Mouse (Mus musculus): ENCODE results near the gene Ube2m. TPM values are rescaled to one million over a fixed set of nuclear protein-coding genes. Genes with fewer than 3 reads are reported as not detected.

Gene Ube2m
- total and polyA plus RNA-seq, 3 experiments, result 169 to 242 (median 201) TPM

DNA sequence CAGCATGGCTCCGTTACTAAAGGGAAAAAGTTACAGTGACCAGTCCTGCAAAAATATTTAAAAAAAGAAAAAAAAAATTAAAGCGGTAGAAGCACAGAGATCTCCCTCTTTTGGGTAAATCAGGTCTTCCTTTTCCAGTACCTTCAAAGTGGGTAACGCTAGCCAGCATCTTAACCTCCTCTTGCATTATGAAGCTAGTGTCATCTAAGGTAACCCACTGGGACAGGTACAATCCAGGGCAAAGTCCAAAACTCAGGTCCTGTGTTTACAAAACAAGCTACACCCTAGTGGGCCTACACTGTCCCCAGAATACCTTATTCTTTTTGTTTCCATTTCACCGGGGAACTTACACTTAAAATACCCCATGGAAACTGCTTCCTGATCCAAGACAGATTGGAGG lies 24.4 kb downstream of the Ube2m start:
- WGBS, result 62% methylated on average over 4 of the region's 4 CpGs

DNA sequence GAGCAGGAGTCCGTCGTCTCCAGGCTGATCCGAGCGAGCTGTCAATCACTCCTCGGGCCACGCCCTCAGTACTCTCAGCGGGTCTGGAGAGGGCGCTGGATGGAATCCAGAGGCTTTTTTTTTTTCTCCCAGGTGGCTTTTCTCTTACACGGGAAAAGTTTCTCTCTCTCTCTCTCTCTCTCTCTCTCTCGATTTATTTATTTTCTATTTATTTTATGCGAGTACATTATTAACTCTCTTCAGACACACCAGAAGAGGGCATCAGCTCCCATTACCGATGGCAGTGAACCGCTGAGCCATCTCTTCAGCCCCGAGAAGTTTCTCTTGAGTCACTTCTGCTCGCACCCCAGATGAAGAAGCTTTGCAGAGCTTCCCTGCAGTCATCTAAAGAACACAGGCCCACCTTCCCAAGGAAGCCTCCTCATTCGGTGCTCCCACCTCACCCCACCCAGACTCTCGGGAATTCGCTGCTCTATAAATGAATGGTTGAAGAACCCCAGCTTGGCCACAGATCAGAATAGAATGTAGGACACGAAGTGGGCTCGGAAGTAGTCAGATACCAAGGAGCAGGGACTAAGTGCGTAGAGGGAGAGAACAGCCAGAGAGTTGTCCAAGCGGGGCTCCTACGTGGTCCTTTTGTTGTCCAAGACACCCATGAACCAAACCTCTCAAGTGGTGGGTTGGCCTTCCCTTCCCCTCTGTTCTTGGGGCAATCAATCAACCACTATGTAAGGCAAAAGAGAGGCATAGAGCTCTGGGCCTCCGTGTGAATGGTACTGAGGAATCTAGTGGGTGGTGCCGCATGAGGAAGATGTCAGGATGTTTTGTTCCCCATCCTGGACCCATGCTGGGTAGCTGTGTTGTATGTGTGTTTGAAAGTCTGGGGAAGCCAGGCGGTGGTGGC lies 27.8 kb downstream of the Ube2m start, which contains the start of gene Zbtb45:
Gene Zbtb45, minus strand, starts transcription at position 30 of the 904 bp plus-strand sequence.
- peak within 1 kb of the TSS; percentile 74 for H3K4me3 ChIP-seq
- no peak for TF ChIP-seq EP300 (IDR thresholded peaks at IDR 0.05; ENCODE audit: insufficient read depth, low read depth, low read length)
- no peak for TF ChIP-seq POLR2A (IDR thresholded peaks at IDR 0.05; ENCODE audit: insufficient read depth, low read depth, low read length)
- no peak for TF ChIP-seq CTCF (IDR thresholded peaks at IDR 0.05)
- H3K9ac ChIP-seq (ENCODE audit: low read depth, low read length), result peak within 1 kb of the TSS; percentile 79
- 17% methylated on average over 26 of the region's 26 CpGs for WGBS
- no peaks in the 10 kb centered on the region for H3K79me2 ChIP-seq (replicated peaks; ENCODE audit: control insufficient read depth, insufficient read depth, low read length)
- H3K4me1 ChIP-seq (ENCODE audit: control insufficient read depth, insufficient read depth, low read length), result peaks cover 3% of the 10 kb centered on the region; the same call in 1 of the 2 replicates
- DNase-seq, result peak in 1 of 2 experiments; percentile 28
- H3K36me3 ChIP-seq (ENCODE audit: control insufficient read depth, insufficient read depth, low read length), result no peaks in the 10 kb centered on the region
- H3K27ac ChIP-seq, result peak within 1 kb of the TSS; percentile 93
- intact Hi-C loops (cut with DNase I), result loop anchor here (1.0 kb wide), 1 partner anchor 13 kb away; no protein-coding TSS in a partner anchor
- H3K27me3 ChIP-seq (ENCODE audit: control insufficient read depth, insufficient read depth, low read length), result no peaks in the 10 kb centered on the region

More for the DNA sequence above, 24.4 kb downstream of the Ube2m start:
- no peak overlapping the region for H3K9ac ChIP-seq (ENCODE audit: low read depth, low read length)
- H3K4me1 ChIP-seq (ENCODE audit: control insufficient read depth, insufficient read depth, low read length), result peaks cover 1% of the 10 kb centered on the region; the same call in 1 of the 2 replicates
- TF ChIP-seq POLR2A (IDR thresholded peaks at IDR 0.05; ENCODE audit: insufficient read depth, low read depth, low read length) (no peak), EP300 (IDR thresholded peaks at IDR 0.05; ENCODE audit: insufficient read depth, low read depth, low read length) (no peak), CTCF (IDR thresholded peaks at IDR 0.05) (no peak)
- DNase-seq, result no peak
- no peaks in the 10 kb centered on the region for H3K27me3 ChIP-seq (ENCODE audit: control insufficient read depth, insufficient read depth, low read length)
- H3K79me2 ChIP-seq (replicated peaks; ENCODE audit: control insufficient read depth, insufficient read depth, low read length), result no peaks in the 10 kb centered on the region
- no peak overlapping the region for H3K4me3 ChIP-seq
- H3K27ac ChIP-seq, result no peak overlapping the region
- intact Hi-C loops (cut with DNase I), result no loop called here
- H3K36me3 ChIP-seq (ENCODE audit: control insufficient read depth, insufficient read depth, low read length), result no peaks in the 10 kb centered on the region

DNA sequence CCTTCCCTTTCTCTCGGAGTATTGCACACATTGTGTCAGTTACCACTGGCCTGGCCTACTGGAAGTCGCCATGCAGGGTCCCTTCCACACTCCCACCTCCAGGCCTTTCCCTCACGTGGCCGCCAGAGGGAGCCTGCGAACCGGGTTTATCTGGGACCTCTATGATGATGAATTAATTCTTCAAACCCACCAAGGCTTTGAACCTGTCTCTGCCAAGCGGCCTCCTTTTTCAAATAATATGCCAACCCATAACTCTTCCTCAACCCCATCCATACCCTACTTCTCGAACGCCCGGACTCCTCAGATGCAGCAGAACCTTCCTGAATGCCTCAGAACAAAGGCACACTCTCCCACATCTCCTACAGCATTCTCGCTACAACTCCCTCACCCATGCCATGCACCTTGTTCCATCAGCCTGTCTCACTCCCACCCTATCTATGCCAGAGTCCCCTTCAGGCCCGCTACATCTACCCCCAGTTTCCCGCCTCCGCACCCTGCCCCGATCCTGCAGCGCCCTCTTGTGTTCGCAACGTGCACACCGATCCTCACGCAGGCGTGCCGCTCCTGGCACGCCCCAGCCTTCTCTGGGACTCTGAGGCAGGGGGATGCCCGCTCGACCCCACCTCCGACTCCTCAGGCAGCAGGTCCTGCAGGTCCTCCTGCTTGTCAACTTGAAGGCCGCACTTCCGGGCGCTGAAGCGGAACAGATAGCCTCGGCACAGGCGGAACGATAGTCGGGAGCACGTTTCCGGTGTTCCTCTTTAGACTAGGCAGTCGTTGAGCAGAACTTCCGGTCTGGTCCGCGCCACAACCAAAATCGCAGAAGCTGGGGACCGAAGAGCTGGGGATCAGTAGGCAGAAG lies 28.7 kb downstream of the Ube2m start:
- Histone ChIP-seq H3K4me3 (peak overlapping the region; percentile 74), H3K4me1 (ENCODE audit: control insufficient read depth, insufficient read depth, low read length) (peaks cover 3% of the 10 kb centered on the region; the same call in 1 of the 2 replicates), H3K36me3 (ENCODE audit: control insufficient read depth, insufficient read depth, low read length) (no peaks in the 10 kb centered on the region), H3K79me2 (replicated peaks; ENCODE audit: control insufficient read depth, insufficient read depth, low read length) (no peaks in the 10 kb centered on the region), H3K27me3 (ENCODE audit: control insufficient read depth, insufficient read depth, low read length) (no peaks in the 10 kb centered on the region), H3K9ac (ENCODE audit: low read depth, low read length) (peak overlapping the region; percentile 79), H3K27ac (peak overlapping the region; percentile 93)
- TF ChIP-seq POLR2A (IDR thresholded peaks at IDR 0.05; ENCODE audit: insufficient read depth, low read depth, low read length) (peak; percentile 89), CTCF (IDR thresholded peaks at IDR 0.05) (peak; percentile 67), EP300 (IDR thresholded peaks at IDR 0.05; ENCODE audit: insufficient read depth, low read depth, low read length) (peak; percentile 56; the same call in 1 of the 2 replicates)
- intact Hi-C loops (cut with DNase I), result loop anchor here (1.0 to 2.0 kb wide), 5 partner anchors 14 to 101 kb away; partner anchors contain the start of gene Mzf1
- DNase-seq, result peak; percentile 93
- whole genome bisulfite sequencing, result under 1% methylated on average over 42 of the region's 42 CpGs

DNA sequence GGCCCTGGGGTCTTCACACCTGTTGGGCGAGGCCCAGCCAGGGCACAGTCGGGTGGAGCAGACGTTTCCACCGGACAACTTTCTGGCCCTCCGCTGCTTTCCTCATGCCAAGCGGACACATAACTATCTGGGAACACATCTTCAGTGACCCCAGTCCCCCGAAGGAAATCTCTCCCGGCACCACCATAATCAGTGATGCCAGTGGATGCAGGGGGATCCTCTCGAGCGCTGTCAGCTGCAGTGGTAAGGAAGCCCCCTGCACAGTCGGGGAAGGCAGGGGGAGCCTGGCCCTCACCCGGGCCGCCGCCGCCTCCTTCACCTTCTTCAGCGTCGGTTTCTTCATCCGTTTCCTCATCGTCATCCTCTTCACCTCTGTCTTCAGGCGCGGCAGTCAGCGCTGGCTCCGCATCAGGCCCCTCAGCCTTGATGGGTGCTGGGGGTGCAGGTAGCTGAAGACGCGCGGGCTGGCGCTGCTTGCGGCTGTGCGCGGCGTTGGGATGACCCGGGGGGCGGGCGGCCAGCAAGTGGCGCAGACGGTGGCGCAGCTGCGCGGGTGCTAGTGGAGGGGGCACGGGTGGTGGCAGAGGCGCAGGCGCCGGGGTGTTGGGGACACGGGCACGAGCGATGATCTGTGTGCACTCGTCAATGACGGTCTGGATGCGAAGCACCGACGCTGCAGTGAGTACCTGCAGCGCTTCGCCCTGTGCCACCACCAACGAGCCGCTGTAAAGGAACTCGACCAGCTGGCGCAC lies 30.6 kb downstream of the Ube2m start:
- H3K4me1 ChIP-seq (ENCODE audit: control insufficient read depth, insufficient read depth, low read length), result peaks cover 3% of the 10 kb centered on the region; the same call in 1 of the 2 replicates
- peak overlapping the region; percentile 75 for H3K27ac ChIP-seq
- intact Hi-C loops (cut with DNase I), result loop anchor here (2.0 kb wide), 2 partner anchors 47 to 99 kb away; partner anchors contain the start of gene Mzf1
- H3K4me3 ChIP-seq, result no peak overlapping the region
- H3K36me3 ChIP-seq (ENCODE audit: control insufficient read depth, insufficient read depth, low read length), result no peaks in the 10 kb centered on the region
- no peaks in the 10 kb centered on the region for H3K79me2 ChIP-seq (replicated peaks; ENCODE audit: control insufficient read depth, insufficient read depth, low read length)
- no peak overlapping the region for H3K9ac ChIP-seq (ENCODE audit: low read depth, low read length)
- no peaks in the 10 kb centered on the region for H3K27me3 ChIP-seq (ENCODE audit: control insufficient read depth, insufficient read depth, low read length)
- no peak for TF ChIP-seq POLR2A (IDR thresholded peaks at IDR 0.05; ENCODE audit: insufficient read depth, low read depth, low read length)
- TF ChIP-seq EP300 (IDR thresholded peaks at IDR 0.05; ENCODE audit: insufficient read depth, low read depth, low read length), result no peak
- TF ChIP-seq CTCF (IDR thresholded peaks at IDR 0.05), result no peak
- WGBS, result 71% methylated on average over 57 of the region's 57 CpGs
- DNase-seq, result peak in 1 of 2 experiments; percentile 20

DNA sequence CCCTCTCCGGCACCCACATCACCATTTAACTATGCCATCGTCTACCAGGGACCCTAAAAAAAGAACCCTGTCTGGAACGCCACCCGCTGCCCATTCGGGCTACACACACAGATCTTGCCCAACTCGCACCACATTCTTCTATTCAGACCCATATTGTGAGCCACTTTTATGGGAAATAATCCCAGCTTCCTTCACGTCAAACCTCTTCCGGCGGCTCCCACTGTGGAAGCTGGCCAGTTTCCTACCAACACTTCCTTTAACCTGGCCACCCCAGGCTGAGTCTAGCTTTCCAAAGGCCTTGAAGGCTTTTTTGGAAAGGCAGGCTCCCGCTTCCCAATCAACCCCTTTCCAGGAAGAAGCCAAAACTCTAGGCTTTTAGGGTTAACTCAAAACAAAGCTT lies 31.5 kb downstream of the Ube2m start:
- intact Hi-C loops (cut with DNase I), result no loop called here
- H3K79me2 ChIP-seq (replicated peaks; ENCODE audit: control insufficient read depth, insufficient read depth, low read length), result no peaks in the 10 kb centered on the region
- no peak overlapping the region for H3K4me3 ChIP-seq
- no peak overlapping the region for H3K9ac ChIP-seq (ENCODE audit: low read depth, low read length)
- no peaks in the 10 kb centered on the region for H3K36me3 ChIP-seq (ENCODE audit: control insufficient read depth, insufficient read depth, low read length)
- DNase-seq, result peak in 1 of 2 experiments; percentile 39
- peak overlapping the region; percentile 75 for H3K27ac ChIP-seq
- TF ChIP-seq CTCF (IDR thresholded peaks at IDR 0.05) (no peak), POLR2A (IDR thresholded peaks at IDR 0.05; ENCODE audit: insufficient read depth, low read depth, low read length) (no peak), EP300 (IDR thresholded peaks at IDR 0.05; ENCODE audit: insufficient read depth, low read depth, low read length) (no peak)
- peaks cover 3% of the 10 kb centered on the region; the same call in 1 of the 2 replicates for H3K4me1 ChIP-seq (ENCODE audit: control insufficient read depth, insufficient read depth, low read length)
- no peaks in the 10 kb centered on the region for H3K27me3 ChIP-seq (ENCODE audit: control insufficient read depth, insufficient read depth, low read length)
- 55% methylated on average over 10 of the region's 10 CpGs for WGBS

All from heart, adult 2 months (tissue).